Mouse (Mus musculus) adrenal gland (tissue): ENCODE measurements around the gene Tmem245.
"Not testable (repeated sequence)": the region's sequence is repeated elsewhere in the genome, so short reads cannot be mapped to it uniquely, and the experiment has no call there.

ENCODE experiments used
- intact Hi-C: fragments of 180-260 bp; cut with DNase I; formaldehyde crosslinking; loops from one replicate; pipeline ENCODE4 v1.15.1; 2025

Gene Tmem245

DNA sequence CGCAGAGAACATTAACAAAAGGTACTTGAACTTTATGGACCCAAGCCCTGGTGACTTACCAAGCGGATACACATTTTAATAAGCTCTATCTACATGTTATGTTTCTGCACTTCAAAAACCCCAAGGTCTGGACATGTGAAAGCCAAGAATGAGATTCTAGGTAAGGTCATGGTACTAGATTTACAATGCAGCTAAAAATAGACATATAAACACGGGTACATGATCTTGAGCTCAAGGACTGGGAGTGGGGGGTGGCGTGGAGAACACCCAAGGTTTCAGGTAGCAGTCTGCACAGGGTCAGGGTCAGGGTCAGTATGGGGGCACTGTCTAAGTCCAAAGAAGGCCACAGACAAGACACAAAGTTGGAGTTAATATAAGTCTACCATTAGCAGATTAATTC lies 16.9 kb downstream of the Tmem245 start:
- intact Hi-C loops = no loop called here

DNA sequence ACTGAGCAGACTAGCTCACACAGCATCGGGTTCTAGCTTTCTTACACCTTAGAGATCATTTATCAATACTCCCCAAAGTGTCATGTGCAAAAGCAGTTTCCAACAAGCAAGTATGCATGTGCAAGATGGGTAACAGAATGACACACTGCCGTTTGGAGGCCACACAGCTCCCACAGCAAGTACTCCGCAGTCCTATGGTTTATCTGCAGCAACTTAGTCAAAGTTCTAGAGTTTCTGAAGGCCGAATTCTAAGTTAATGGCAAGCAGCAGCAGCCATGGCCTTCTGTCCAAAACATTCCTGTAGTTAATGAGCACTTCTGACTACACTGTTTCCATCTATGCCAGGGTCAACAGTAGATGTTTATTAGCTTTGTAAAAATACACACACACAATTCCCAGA lies 20.3 kb downstream of the Tmem245 start:
- intact Hi-C loops = no loop called here

DNA sequence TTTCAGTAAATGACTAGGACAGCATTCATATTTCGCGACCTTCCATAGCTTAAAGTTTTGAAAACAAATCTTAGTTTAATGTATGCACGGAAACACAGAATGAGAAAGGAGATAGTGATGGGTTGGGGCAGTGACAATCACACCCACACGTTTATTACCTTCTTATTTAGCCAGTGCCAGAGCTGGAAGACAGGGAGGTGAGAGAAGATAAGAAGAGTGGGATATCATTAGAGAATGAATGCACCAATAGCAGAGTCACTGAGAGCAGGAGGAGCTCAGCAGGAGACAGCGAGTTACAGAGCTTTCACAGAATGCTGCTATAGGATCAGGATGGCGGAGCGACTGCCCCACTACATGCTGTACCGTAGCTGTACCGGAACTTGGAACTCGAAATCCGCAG lies 25.0 kb downstream of the Tmem245 start:
- intact Hi-C loops = no loop called here

DNA sequence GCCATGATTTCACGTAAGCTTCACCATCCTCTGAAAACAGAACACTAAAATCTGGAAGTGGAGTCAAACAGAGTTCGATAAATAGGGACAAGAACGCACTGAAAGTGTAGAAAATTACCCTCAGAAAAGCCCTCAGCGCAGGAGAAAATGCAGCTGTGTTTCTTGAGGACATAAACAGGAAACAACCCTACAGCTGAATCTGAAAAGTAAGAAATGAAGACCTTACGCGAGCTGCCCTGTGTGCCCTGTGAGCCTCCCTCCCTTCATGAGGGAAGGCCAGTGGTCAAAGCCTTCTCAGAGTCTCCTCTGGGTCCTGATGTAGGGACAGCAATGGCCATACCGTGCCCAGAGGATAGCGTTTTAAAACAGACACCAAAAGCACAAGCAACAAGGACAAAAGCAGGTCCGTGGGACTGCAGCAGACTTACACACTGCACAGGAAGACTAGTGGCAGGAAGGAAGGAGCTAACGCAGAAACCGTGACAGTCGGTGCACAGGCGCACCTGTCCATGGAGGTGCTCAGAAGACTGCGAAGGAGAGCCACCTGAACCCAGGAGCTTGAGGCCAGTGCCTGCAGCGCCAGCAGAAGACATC lies 31.4 kb downstream of the Tmem245 start:
- intact Hi-C loops = no loop called here

DNA sequence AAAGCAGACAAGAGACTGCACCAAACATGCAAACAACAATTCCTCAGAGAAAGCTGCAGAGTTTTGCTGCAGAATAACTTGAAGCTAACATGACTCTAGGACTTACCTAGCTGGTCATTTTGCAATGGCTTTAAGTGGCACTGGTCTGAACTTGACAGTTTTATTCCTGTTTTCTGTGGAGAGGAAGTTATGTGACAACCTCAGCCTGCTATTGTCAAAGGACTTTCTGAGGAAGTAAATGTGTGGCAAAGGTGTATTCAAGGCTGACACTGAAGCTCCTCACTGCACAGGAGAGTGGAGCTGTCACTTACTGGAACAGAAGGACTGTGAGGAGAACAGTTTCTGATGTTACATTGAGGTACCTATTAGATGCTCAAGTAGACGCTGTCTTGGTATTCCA lies 32.5 kb downstream of the Tmem245 start:
- intact Hi-C loops = no loop called here

DNA sequence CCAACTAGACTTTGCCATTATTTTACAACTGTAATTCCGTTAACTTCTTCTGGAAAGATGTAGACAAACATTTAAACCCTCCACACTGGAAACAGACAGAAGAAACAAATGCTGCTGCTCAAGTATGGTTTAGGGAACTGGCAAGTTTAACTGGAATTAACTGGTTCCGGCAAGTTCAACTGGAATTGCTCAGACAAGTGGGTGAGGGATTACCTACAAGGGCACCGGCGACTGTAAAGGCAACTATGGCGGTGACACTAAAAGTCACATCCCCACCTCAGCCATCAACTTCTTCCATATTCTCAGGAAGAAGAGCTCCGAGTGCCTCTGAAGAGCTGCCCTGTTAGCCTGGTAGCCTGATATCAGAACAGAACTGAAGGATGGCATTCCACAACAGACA lies 32.9 kb downstream of the Tmem245 start:
- intact Hi-C loops = no loop called here

DNA sequence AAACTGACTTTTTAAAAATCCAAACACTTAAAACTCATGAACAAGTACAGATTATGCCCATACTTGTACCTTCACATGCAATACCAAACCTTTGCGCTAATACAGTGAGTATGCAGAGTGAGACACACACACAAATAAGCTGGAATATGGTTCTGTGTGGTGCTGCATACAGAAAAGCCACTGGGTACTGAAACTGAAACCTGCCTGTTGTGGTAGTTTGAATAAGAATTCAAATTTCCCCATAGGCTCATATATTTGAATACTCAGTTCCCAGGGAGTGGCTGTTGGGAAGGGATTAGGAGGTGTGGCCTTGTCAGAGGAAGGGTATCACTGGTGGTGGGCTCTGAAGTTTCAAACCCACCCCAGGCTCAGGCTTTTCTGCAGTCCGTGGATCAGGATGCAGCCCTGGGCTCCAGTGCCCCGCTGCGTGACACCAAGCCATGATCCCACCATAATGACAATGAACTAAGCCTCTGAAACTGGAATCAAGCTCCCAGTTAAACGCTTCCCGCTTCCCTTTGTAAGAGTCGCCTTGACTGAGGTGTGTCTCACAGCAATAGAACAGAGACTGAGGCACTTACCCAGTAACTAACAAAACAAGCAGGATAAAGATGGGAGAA lies 34.7 kb downstream of the Tmem245 start:
- intact Hi-C loops = no loop called here

DNA sequence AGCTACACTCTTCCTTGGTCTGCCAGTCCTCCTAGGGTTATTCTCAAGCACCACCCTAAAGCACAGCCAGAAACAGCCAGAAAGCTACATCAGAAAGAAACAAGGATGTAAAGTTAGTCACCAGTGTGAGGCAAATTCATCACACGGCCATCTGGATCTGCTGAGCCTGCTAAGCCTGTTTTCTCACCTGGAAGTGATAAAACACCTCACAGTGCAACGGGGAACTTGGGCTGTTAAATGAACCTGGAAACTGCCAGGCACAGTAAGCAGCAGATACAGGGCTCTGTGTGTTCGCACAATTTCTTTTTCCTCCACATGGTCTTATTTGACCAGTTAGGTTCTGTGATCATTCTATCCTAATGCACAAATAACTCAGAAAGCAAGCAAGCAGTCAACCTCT lies 37.7 kb downstream of the Tmem245 start:
- intact Hi-C loops = no loop called here

DNA sequence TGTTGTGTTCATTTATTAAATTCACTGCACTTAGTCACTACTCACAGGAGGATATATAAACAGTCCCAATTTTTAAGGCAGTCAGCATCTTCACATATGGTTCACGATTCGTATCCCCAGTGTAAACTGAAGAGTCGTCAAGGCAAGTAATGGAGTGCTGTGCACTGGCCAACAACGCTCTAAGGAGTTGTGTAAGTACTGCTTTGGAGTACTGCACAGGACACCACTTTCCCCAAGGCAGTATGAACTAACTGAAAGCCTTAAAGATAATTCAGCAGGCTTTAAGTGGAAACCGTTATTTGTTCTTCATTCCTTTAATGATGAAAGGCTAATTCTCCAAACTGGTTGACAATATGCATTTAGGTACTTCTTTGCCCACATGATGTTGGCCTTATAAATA lies 39.6 kb downstream of the Tmem245 start:
- intact Hi-C loops = no loop called here

DNA sequence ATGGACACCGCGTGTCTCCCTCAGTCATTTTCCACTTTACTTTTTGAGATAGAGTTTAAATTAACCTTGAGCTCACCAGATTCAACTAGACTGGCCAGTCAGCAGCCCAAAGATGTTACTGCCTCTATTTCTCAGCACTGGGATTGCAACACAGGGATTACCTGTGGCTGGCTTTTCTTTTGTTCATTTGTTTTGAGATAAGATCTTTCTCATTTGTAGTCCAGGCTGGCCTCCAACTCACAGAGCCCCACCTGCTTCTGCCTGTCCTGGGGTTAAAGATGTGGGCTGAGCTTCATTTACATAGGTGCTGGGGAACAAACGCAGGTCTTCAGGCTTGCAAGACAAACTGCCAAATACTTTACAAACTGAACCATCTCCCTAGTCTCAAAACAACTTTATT lies 40.3 kb downstream of the Tmem245 start:
- intact Hi-C loops = no loop called here

DNA sequence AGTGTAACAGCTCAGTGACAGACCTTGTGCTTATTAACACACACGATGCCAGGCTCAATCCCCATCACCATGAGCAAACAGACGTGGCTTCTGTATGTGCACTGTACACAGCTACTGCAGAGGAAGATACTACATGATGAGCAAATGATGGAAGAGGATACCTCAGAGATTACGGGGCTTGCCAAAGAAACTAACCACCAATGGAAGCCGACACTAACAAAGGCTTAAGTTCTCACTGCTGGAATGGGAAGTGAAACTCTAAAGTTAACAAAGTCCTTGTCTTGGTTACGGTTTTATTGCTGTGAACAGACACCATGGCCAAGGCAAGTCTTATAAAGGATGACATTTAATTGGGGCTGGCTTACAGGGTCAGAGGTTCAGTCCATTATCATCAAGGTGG lies 41.7 kb downstream of the Tmem245 start:
- intact Hi-C loops = no loop called here

DNA sequence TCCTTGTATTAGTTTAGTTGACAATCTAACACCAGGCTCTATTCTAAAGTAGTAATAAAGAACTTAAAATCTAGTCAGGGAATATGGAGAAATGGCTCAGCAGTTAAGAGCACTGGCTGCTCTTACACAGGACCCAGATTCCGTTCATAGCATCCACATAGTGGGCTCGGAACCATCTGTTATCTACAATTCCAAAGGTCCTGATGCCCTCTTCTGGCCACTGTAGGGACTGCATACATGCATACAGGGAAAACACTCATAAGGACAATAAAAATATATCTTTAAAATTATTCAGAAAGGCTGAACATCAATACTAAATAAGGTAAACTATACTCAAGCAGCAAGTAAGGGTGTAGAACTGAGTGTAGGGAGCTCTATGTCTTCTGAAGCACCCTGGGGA lies 45.6 kb downstream of the Tmem245 start:
- intact Hi-C loops = no loop called here

DNA sequence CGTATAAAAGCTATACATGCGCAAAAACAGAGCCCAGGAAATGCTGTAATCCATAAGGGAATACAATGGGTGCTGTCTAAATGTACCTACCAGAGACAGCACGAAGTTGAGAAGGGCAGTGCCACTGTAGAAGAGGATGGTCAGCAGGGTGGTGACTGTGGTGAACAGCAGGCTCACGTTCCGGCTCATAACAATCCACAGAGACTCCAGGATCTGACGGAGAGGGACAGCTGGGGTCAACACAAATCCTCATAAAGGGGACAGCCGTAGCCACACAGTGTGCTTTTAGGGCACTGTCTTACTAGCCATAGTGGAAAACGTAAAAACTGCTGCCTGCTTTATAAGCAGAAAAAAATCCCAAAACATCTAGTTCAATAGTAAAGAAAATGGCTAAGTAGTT lies 48.0 kb downstream of the Tmem245 start:
- intact Hi-C loops = no loop called here

DNA sequence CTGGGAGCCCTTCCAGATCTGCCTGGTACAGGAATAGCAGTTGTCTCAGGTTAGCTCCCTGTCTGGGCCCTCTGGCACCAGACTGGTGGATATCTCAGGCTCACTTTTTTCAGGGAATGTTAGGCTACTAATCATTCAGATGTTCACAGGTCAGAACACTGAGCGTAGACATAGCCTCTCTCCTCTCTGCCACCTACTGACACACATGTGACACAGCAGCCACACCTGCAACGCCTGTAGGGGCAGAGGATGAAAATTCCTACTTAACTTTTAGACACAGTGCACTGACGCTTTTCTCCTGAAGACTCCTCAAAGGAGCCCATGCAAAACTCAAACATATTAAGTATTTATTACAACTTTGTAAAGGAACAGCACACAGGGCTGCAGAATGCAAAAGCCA lies 49.7 kb downstream of the Tmem245 start:
- intact Hi-C loops = no loop called here

DNA sequence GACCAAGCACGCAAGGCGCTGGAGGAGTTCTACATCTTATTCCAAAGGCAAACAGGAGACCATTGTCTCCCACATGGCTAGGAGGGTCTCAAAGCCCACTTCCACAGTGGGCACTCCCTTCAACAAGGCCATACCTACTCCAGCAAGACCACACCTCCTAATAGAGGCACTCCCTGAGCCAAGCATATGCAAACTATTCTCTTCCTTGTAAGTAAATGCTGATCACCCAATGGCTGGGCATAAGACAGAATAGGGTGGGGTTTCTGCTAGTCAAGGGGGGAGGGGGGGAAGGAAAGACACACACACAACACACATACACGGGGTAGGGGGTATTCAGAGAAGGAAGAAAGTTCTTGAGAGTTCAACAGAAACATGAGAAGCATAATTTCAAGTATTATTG lies 53.0 kb downstream of the Tmem245 start:
- intact Hi-C loops = no loop called here

DNA sequence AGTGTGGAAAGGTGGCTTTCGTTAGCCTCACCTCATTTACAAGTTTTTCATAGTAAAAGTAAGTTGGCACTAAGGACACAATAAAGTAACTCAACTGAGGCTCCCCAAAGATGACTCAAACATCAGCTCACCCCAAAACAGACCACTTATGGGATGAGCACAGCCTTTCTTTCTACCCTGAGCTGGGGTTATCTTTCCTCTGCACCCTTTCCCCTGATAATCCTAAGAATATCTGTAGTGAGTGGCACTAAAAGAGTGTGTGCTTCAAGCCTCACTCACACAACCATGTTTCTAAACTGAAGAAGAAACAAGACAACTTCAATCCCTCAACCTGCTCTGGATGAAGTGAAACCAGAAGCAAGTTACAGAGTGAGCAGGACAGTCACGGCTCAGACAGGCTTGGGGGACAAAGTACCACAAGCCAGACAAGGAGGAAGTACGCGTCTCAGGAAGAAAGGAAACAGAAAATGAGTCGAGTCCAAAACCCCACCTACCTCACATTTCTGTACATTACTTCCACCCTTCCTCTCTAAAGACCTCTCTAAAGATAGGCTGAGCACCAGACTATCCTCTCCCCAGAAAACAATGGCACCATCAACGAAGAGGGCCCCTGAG lies 54.6 kb downstream of the Tmem245 start:
- intact Hi-C loops = no loop called here

DNA sequence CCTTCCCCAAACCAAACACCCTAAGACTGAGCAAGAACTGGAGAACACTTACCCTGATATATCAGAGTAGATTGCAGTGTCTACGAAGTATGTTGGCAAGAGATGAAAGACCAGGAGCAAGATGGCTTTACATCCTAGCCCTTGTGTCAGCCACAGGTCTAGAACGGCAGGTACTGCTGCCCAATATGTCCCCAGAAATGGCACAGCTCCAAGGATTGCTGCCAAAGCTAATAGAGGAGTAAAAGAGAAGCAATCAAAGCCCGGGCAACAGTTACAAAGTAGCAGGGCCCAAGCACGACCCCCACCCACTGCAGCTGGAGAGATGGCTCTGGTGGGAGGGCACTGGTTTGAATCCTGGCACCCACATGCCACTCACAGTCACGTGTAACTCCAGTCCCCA lies 58.8 kb downstream of the Tmem245 start:
- intact Hi-C loops = no loop called here

DNA sequence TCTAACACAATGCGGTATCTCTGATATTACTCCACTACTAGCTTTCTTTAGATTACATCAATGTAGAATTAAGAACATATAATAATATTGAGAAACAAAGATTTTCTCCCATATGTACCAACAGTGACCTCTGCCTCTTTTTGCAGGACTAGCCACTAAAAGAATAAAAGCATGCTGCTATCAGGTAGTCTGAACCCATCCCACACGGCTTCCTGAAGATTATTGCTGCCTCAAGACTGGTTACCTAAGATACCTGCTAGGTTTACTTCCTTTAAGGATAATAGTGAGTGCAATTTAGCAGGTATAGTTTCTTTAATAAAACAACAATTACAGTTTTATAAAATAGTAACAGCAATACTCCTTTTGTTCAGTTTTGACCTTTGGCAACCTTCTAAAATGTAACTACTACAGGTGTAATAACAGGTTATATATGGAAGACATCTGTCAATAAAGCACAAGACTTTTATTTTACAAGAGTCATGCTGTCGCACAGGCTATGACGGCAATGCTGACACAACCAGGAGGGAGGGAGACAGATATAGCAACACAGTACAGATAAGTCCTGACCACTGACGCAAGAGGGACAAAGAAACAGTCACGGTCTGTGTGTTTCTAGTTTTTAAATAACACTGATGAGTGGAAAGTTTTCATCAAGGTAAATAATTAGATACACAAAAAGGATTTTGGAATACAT lies 60.8 kb downstream of the Tmem245 start:
- intact Hi-C loops = no loop called here

DNA sequence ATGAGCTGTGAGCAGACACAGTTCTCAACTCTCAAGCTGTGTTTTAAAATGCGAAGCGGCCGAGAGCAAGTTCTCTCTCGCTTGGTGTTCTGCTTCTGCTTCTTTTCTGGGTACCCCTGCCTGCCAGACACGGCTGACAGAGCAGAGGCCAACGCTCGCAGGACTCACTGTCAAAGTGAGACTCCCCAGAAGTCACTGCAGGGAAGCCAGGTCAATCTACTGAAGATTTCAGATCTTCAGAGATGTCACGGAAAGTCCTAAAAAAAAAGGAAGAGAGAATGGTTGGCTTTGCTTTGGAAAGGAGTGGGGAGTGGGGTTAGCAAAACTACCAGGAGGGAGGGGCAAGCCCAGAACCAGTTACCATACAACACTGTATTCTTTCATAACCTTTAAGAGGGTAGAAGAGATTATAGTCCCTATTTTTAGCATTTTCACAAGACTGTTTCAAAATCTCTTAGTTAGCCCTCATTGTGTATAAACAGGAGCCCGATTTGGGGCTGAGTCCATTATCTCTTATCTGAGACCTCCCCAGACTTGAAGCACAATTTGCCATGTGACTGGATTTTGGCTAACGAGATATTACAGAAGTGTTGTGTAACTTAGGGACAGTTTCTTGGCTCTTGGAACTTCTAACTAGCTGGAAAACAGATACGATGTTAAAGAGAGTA lies 67.1 kb downstream of the Tmem245 start:
- intact Hi-C loops = no loop called here

DNA sequence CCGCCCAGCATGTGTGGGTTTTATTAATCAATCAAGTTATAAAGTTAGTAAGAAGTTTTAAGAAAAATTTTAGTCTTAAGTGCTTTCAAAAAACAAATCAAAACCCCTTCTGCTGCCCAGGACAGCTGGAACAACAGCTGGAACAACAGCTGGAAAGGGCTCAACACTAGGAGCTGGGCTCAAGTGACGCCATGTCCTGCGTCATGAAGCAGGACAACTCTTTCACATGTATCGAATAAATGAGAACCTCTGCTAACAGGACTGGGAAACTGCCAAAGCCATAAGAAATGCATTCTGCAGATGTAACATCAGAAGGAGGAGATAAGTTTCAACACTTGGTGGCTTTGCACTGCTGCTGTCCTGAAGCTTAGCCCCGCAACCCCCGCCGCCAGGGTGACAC lies 68.3 kb downstream of the Tmem245 start:
- intact Hi-C loops = no loop called here

DNA sequence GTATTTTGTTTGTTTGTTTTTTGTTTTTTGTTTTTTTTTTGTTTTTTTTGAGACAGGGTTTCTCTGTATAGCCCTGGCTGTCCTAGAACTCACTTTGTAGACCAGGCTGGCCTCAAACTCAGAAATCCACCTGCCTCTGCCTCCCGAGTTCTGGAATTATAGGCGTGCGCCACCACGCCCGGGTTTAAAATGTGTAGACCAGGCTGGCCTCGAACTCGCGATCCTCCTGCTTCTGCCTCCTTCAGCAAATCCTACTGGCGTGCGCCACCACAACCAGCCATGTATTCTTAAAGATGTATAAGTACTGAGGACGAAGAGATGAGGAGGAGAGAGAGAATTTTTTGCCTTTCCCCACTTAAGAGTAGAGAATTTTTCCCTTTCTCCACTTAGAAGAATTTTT lies 76.7 kb downstream of the Tmem245 start:
- intact Hi-C loops = not testable (repeated sequence)

DNA sequence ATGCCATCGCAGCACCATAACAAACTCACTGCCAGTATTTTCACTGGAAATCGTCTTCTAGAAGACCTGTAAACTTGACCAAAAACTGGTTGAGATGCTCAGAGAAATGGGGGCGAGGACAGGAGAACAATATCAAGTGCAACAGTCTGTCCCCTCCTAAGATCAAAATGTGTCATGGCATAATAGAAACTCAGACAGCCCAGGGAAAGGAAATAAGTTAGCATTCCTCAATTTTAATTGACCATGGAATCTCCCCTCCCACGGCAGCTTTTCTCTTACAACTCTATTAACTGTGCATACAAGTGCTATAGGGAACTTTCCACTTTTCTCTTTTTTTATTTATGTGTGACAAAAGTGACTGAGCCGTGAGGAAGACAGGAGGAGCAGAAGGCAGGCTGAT lies 79.5 kb downstream of the Tmem245 start:
- intact Hi-C loops = no loop called here
